Comparison of ENCODE assay signal across 8 mouse cellular contexts in genomic region chr3:107953328-107953755, GRCm38 (mm10). TPM values are rescaled to one million over a fixed set of nuclear protein-coding genes. Genes with fewer than 3 reads are reported as not detected.
DNase-seq lines count a peak whose midpoint lies in the region; ATAC-seq and TF ChIP-seq lines count a peak whose summit lies in the region.

No protein-coding gene starts in this region.

- DNase-seq in right cerebral cortex, adult 2 months (ENCODE audit: low spot score in 2 of 2): peak; percentile 24 to 49
- DNase-seq in right cerebral cortex, postnatal 36 days (ENCODE audit: low spot score in 2 of 2): no peak
- peak; percentile 42 to 72 for DNase-seq in cerebellum, postnatal 25 days
- peak; percentile 75 to 80 for DNase-seq in gastrocnemius, postnatal 36 days
- DNase-seq in kidney, adult 2 months: peak; percentile 80
- DNase-seq in liver, embryonic 11.5 days (ENCODE audit: low spot score): peak; percentile 53
- peak; percentile 8 for DNase-seq in naive thymus-derived CD4-positive, alpha-beta T cell, adult 2 months (ENCODE audit: low read depth)
- DNase-seq in thymus, adult 2 months: peak; percentile 35

- H3K4me1 ChIP-seq in kidney, adult 2 months (ENCODE audit: control insufficient read depth, insufficient read depth, low read length): no peaks in the 10 kb centered on the region
- no peaks in the 10 kb centered on the region for H3K4me1 ChIP-seq in liver, embryonic 11.5 days (replicated peaks; ENCODE audit: control insufficient read depth, insufficient read depth, low read length)
- H3K4me1 ChIP-seq in thymus, adult 2 months (replicated peaks; ENCODE audit: control insufficient read depth, insufficient read depth, low read length): no peaks in the 10 kb centered on the region

- no peak overlapping the region for H3K4me2 ChIP-seq in liver, embryonic 11.5 days

- H3K4me3 ChIP-seq in kidney, adult 2 months (ENCODE audit: insufficient read depth, low read depth, low read length): no peak overlapping the region
- no peak overlapping the region for H3K4me3 ChIP-seq in liver, embryonic 11.5 days (ENCODE audit: low read depth, low read length)
- no peak overlapping the region for H3K4me3 ChIP-seq in thymus, adult 2 months (ENCODE audit: control insufficient read depth, insufficient read depth, low read length)

- H3K36me3 ChIP-seq in kidney, adult 2 months (ENCODE audit: control insufficient read depth, insufficient read depth, low read length): no peaks in the 10 kb centered on the region
- H3K36me3 ChIP-seq in liver, embryonic 11.5 days (ENCODE audit: control insufficient read depth, insufficient read depth, low read length): no peaks in the 10 kb centered on the region
- no peaks in the 10 kb centered on the region for H3K36me3 ChIP-seq in thymus, adult 2 months (ENCODE audit: control insufficient read depth, insufficient read depth, low read length)

- intact Hi-C loops in gastrocnemius, postnatal 36 days (cut with DNase I): loop anchor here (2.0 to 5.0 kb wide), 2 partner anchors 65 to 199 kb away; partner anchors contain the start of gene Gpr61

- ATAC-seq in liver, embryonic 11.5 days (replicated peaks; ENCODE audit: low FRiP score): peak; percentile 53; the same call in 1 of the 2 replicates

- no peaks in the 10 kb centered on the region for H3K27me3 ChIP-seq in kidney, adult 2 months (replicated peaks; ENCODE audit: control insufficient read depth, insufficient read depth, low read length)
- H3K27me3 ChIP-seq in liver, embryonic 11.5 days (replicated peaks; ENCODE audit: control insufficient read depth, insufficient read depth, low read length): 0 out of 2 replicates have a peak, but pooled peaks cover 2% of the 10 kb centered on the region
- H3K27me3 ChIP-seq in thymus, adult 2 months (ENCODE audit: control insufficient read depth, insufficient read depth, low read length): no peaks in the 10 kb centered on the region

- TF ChIP-seq CTCF in kidney, adult 2 months (conservative IDR thresholded peaks at IDR 0.05; ENCODE audit: insufficient read depth, insufficient read length, low read depth, low read length): peak; percentile 97
- TF ChIP-seq CTCF in thymus, adult 2 months (IDR thresholded peaks at IDR 0.05; ENCODE audit: borderline replicate concordance, control insufficient read depth, extremely low read depth, insufficient read depth, low read length, poor library complexity): peak; percentile 68; the same call in 1 of the 2 replicates

- H3K9ac ChIP-seq in liver, embryonic 11.5 days (ENCODE audit: low read depth, low read length): no peak overlapping the region

- 21% methylated on average over 6 of the region's 6 CpGs for WGBS in kidney, adult 2 months
- WGBS in liver, embryonic 11.5 days: 13% methylated on average over 6 of the region's 6 CpGs
- 43% methylated on average over 6 of the region's 6 CpGs for WGBS in thymus, adult 2 months

- H3K27ac ChIP-seq in kidney, adult 2 months (ENCODE audit: insufficient read depth, low read depth, low read length): no peak overlapping the region
- H3K27ac ChIP-seq in liver, embryonic 11.5 days (ENCODE audit: low read depth, low read length): no peak overlapping the region
- no peak overlapping the region for H3K27ac ChIP-seq in thymus, adult 2 months (ENCODE audit: control insufficient read depth, insufficient read depth, low read length)

- no peak for TF ChIP-seq POLR2A in kidney, adult 2 months (IDR thresholded peaks at IDR 0.05; ENCODE audit: low read depth, low read length)
- TF ChIP-seq POLR2A in thymus, adult 2 months (IDR thresholded peaks at IDR 0.05; ENCODE audit: control insufficient read depth, extremely low read depth, insufficient read depth, low read length, poor library complexity): no peak

- H3K9me3 ChIP-seq in liver, embryonic 11.5 days (ENCODE audit: control insufficient read depth, low read length): no peaks in the 10 kb centered on the region

RNA-seq across cellular contexts. Expression of gene Gstm6, which starts 9.8 kb away (rescaled TPM):
- total RNA-seq in gastrocnemius, postnatal 36 days (2021): under 1 TPM; 0.22 to 0.61 TPM
- polyA plus RNA-seq in kidney, adult 2 months (2012; rRNA removed): 2.5 and 4.3 TPM in 2 replicates
- 9.2 and 9.5 TPM in 2 replicates for polyA plus RNA-seq in liver, embryonic 11.5 days (2014; fragmentation: Nextera tagmentation; extraction: Ambion mirVana)
- polyA plus RNA-seq in thymus, adult 2 months (2012; rRNA removed): 1.1 and 1.3 TPM in 2 replicates

RNA-seq across cellular contexts. Expression of gene Gstm3, which starts 15.7 kb away (rescaled TPM):
- total RNA-seq in gastrocnemius, postnatal 36 days (2021): not detected
- 0.41 and 0.63 TPM in 2 replicates for polyA plus RNA-seq in kidney, adult 2 months (2012; rRNA removed)
- polyA plus RNA-seq in liver, embryonic 11.5 days (2014; fragmentation: Nextera tagmentation; extraction: Ambion mirVana): 7.5 and 7.7 TPM in 2 replicates
- 1.2 and 1.3 TPM in 2 replicates for polyA plus RNA-seq in thymus, adult 2 months (2012; rRNA removed)

RNA-seq across cellular contexts. Expression of gene Gstm7, which starts 21.7 kb away (rescaled TPM):
- 10 to 100 TPM in 1 of 2 experiments, 1 to 10 TPM in 1; 6.3 to 15.8 TPM for total RNA-seq in gastrocnemius, postnatal 36 days (2021)
- 24.5 and 28.1 TPM in 2 replicates for polyA plus RNA-seq in kidney, adult 2 months (2012; rRNA removed)
- 10.8 and 12.0 TPM in 2 replicates for polyA plus RNA-seq in liver, embryonic 11.5 days (2014; fragmentation: Nextera tagmentation; extraction: Ambion mirVana)
- polyA plus RNA-seq in thymus, adult 2 months (2012; rRNA removed): 2.1 and 5.3 TPM in 2 replicates

RNA-seq across cellular contexts. Expression of gene Gstm2, which starts 32.9 kb away (rescaled TPM):
- 100 to 1,000 TPM in 1 of 2 experiments, 10 to 100 TPM in 1; 51.9 to 103 TPM for total RNA-seq in gastrocnemius, postnatal 36 days (2021)
- 190 and 212 TPM in 2 replicates for polyA plus RNA-seq in kidney, adult 2 months (2012; rRNA removed)
- polyA plus RNA-seq in liver, embryonic 11.5 days (2014; fragmentation: Nextera tagmentation; extraction: Ambion mirVana): 16.7 and 18.2 TPM in 2 replicates
- 15.4 and 28.1 TPM in 2 replicates for polyA plus RNA-seq in thymus, adult 2 months (2012; rRNA removed)

RNA-seq across cellular contexts. Expression of gene Gstm5, which starts 57.7 kb away (rescaled TPM):
- 10 to 100 TPM; 66.3 to 72.8 TPM for total RNA-seq in gastrocnemius, postnatal 36 days (2021)
- polyA plus RNA-seq in kidney, adult 2 months (2012; rRNA removed): 172 and 198 TPM in 2 replicates
- 154 and 167 TPM in 2 replicates for polyA plus RNA-seq in liver, embryonic 11.5 days (2014; fragmentation: Nextera tagmentation; extraction: Ambion mirVana)
- 2.7 and 6.2 TPM in 2 replicates for polyA plus RNA-seq in thymus, adult 2 months (2012; rRNA removed)

Comparison
In these comparisons a context has a peak if more than half of its experiments do, and no peak if none do; other contexts are left out.
1. DNase-seq: peak in right cerebral cortex, adult 2 months (2 of 2), cerebellum, postnatal 25 days (2 of 2), gastrocnemius, postnatal 36 days (2 of 2), kidney, adult 2 months (single experiment), liver, embryonic 11.5 days (single experiment), naive thymus-derived CD4-positive, alpha-beta T cell, adult 2 months (single experiment) and thymus, adult 2 months (single experiment); none in right cerebral cortex, postnatal 36 days (0 of 2).